Mouse (Mus musculus): ENCODE results near the gene Kmo. TPM values are rescaled to one million over a fixed set of nuclear protein-coding genes. Genes with fewer than 3 reads are reported as not detected.

The Kmo gene
- total and polyA plus RNA-seq, 3 experiments = 0.20 to 0.49 (median 0.34) TPM

DNA sequence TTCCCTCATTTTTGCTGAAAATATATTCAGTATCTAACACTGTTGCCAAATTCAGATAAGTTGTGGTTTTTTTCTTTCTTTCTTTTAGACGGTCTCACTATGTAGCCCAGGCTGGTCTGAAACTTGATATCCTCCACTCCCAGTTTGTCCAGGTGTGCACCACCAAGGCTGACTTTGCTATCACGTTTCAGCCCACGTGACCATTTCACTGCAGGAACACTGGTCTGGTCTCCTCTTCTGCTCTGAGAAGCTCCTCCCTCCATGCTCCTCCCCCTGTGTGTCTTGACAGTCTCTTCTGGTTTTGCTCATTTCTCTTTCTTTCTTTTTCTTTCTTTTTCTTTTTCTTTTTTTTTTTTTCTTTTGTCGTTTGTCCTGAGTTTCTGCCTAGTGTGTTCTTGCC is 79.6 kb downstream of the Kmo start:
- no peak overlapping the region for H3K4me3 ChIP-seq
- intact Hi-C loops (cut with DNase I) = no loop called here
- H3K4me1 ChIP-seq (ENCODE audit: control insufficient read depth, insufficient read depth, low read length) = no peaks in the 10 kb centered on the region
- no peaks in the 10 kb centered on the region for H3K27me3 ChIP-seq (ENCODE audit: control insufficient read depth, insufficient read depth, low read length)
- no peaks in the 10 kb centered on the region for H3K79me2 ChIP-seq (replicated peaks; ENCODE audit: control insufficient read depth, insufficient read depth, low read length)
- no peak overlapping the region for H3K27ac ChIP-seq
- H3K9ac ChIP-seq (ENCODE audit: low read depth, low read length) = no peak overlapping the region
- WGBS = 21% methylated on average over 4 of the region's 4 CpGs
- DNase-seq = no peak
- TF ChIP-seq CTCF (IDR thresholded peaks at IDR 0.05) (no peak), EP300 (IDR thresholded peaks at IDR 0.05; ENCODE audit: insufficient read depth, low read depth, low read length) (no peak), POLR2A (IDR thresholded peaks at IDR 0.05; ENCODE audit: insufficient read depth, low read depth, low read length) (no peak)
- no peaks in the 10 kb centered on the region for H3K36me3 ChIP-seq (ENCODE audit: control insufficient read depth, insufficient read depth, low read length)

DNA sequence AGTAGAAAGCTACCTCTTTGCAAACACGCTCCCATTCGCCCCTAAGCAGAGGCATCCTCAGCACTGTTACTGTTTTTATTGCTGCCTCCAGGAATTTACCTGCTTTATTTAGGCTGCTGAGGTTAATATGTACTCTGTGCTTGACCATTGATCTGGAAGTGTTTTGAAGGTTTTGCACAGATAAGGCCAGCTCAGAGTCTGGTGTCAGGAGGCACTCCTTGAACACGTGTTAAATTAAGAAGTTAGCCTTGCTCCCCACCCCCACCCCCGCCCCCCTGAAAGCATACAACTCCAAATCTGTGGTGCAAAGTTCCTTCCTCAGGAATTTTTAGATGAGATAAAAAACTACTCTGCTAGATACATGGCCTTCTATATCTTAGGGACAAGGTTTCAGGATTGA is 81.0 kb downstream of the Kmo start:
- no peak overlapping the region for H3K4me3 ChIP-seq
- H3K27me3 ChIP-seq (ENCODE audit: control insufficient read depth, insufficient read depth, low read length) = no peaks in the 10 kb centered on the region
- intact Hi-C loops (cut with DNase I) = no loop called here
- no peak overlapping the region for H3K9ac ChIP-seq (ENCODE audit: low read depth, low read length)
- H3K36me3 ChIP-seq (ENCODE audit: control insufficient read depth, insufficient read depth, low read length) = no peaks in the 10 kb centered on the region
- WGBS = 54% methylated on average over 4 of the region's 4 CpGs
- TF ChIP-seq EP300 (IDR thresholded peaks at IDR 0.05; ENCODE audit: insufficient read depth, low read depth, low read length) (no peak), CTCF (IDR thresholded peaks at IDR 0.05) (no peak), POLR2A (IDR thresholded peaks at IDR 0.05; ENCODE audit: insufficient read depth, low read depth, low read length) (no peak)
- DNase-seq = no peak
- no peak overlapping the region for H3K27ac ChIP-seq
- H3K4me1 ChIP-seq (ENCODE audit: control insufficient read depth, insufficient read depth, low read length) = no peaks in the 10 kb centered on the region
- H3K79me2 ChIP-seq (replicated peaks; ENCODE audit: control insufficient read depth, insufficient read depth, low read length) = no peaks in the 10 kb centered on the region

DNA sequence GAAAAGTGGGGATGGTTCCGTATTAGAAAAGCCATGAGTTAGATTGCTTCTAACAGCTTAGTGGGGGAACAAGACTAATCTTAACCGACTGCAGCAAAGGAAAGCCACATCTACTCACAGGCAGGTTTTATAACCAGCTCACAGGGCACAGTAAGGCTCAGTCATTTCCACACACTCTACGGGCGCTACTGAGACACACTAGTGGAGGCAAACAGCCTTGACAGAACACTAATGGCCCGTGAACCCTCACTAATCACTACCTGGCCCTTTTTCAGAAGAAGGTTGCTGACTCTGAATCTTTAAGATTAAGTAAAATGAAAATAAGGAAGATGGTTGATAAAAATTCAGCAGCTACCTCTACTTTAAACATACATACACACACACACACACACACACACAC is 87.4 kb downstream of the Kmo start:
- intact Hi-C loops (cut with DNase I) = no loop called here
- Histone ChIP-seq H3K36me3 (ENCODE audit: control insufficient read depth, insufficient read depth, low read length) (no peaks in the 10 kb centered on the region), H3K9ac (ENCODE audit: low read depth, low read length) (no peak overlapping the region), H3K27ac (no peak overlapping the region), H3K4me3 (no peak overlapping the region), H3K4me1 (ENCODE audit: control insufficient read depth, insufficient read depth, low read length) (peaks cover 2% of the 10 kb centered on the region; the same call in 1 of the 2 replicates), H3K27me3 (ENCODE audit: control insufficient read depth, insufficient read depth, low read length) (no peaks in the 10 kb centered on the region), H3K79me2 (replicated peaks; ENCODE audit: control insufficient read depth, insufficient read depth, low read length) (no peaks in the 10 kb centered on the region)
- 75% methylated on average over 5 of the region's 5 CpGs for WGBS
- TF ChIP-seq CTCF (IDR thresholded peaks at IDR 0.05) (no peak), POLR2A (IDR thresholded peaks at IDR 0.05; ENCODE audit: insufficient read depth, low read depth, low read length) (no peak), EP300 (IDR thresholded peaks at IDR 0.05; ENCODE audit: insufficient read depth, low read depth, low read length) (no peak)
- DNase-seq = no peak

DNA sequence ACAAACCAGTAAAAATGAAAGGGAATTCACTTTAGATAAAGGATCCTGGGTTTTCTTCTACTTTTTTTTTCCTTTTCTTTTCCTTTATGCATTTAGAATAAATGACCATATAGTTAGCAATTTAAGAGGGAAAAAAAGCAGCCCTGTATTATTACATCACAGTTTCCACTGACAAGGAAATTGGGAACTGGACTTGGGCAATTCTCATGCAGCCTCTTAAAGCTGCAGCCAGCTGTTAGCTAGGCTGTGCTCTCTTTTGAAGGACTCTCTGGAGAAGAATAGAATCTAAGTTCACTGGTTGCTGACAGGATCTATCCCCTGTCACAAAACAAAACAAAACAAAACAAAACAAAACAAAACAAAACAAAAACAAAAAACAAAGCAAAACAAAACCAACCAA is 87.8 kb downstream of the Kmo start:
- no peak overlapping the region for H3K4me3 ChIP-seq
- no peak overlapping the region for H3K9ac ChIP-seq (ENCODE audit: low read depth, low read length)
- no peak for DNase-seq
- no peaks in the 10 kb centered on the region for H3K79me2 ChIP-seq (replicated peaks; ENCODE audit: control insufficient read depth, insufficient read depth, low read length)
- H3K27me3 ChIP-seq (ENCODE audit: control insufficient read depth, insufficient read depth, low read length) = no peaks in the 10 kb centered on the region
- TF ChIP-seq EP300 (IDR thresholded peaks at IDR 0.05; ENCODE audit: insufficient read depth, low read depth, low read length) (no peak), CTCF (IDR thresholded peaks at IDR 0.05) (no peak), POLR2A (IDR thresholded peaks at IDR 0.05; ENCODE audit: insufficient read depth, low read depth, low read length) (no peak)
- intact Hi-C loops (cut with DNase I) = no loop called here
- H3K36me3 ChIP-seq (ENCODE audit: control insufficient read depth, insufficient read depth, low read length) = no peaks in the 10 kb centered on the region
- H3K4me1 ChIP-seq (ENCODE audit: control insufficient read depth, insufficient read depth, low read length) = peaks cover 2% of the 10 kb centered on the region; the same call in 1 of the 2 replicates
- H3K27ac ChIP-seq = no peak overlapping the region

Other genes starting within 250 kb of the Kmo start
- 1 to 10 TPM; 1.3 to 1.8 TPM for gene Rgs7, start 127.9 kb upstream of the Kmo start, total RNA-seq (2021)
- 3.0 and 4.8 TPM in 2 replicates for gene Rgs7, start 127.9 kb upstream of the Kmo start, polyA plus RNA-seq (2012; rRNA removed)
- gene Fh1, start 5.3 kb downstream of the Kmo start, total RNA-seq (2021) = 100 to 1,000 TPM; 504 to 594 TPM
- 257 and 465 TPM in 2 replicates for gene Fh1, start 5.3 kb downstream of the Kmo start, polyA plus RNA-seq (2012; rRNA removed)
- 1 to 10 TPM; 5.6 to 6.6 TPM for gene Opn3, start 72.4 kb downstream of the Kmo start, total RNA-seq (2021)
- gene Opn3, start 72.4 kb downstream of the Kmo start, polyA plus RNA-seq (2012; rRNA removed) = 2.2 and 3.0 TPM in 2 replicates
- 1 to 10 TPM; 8.9 to 9.4 TPM for gene Chml, start 72.5 kb downstream of the Kmo start, total RNA-seq (2021)
- gene Chml, start 72.5 kb downstream of the Kmo start, polyA plus RNA-seq (2012; rRNA removed) = 1.4 and 2.5 TPM in 2 replicates
- gene Wdr64, start 78.2 kb downstream of the Kmo start, total RNA-seq (2021) = not detected
- gene Wdr64, start 78.2 kb downstream of the Kmo start, polyA plus RNA-seq (2012; rRNA removed) = 0.12 TPM in 1 of 2 replicates, not detected in the other